Mouse (Mus musculus): ENCODE results near the gene Prkn. TPM values are rescaled to one million over a fixed set of nuclear protein-coding genes. Genes with fewer than 3 reads are reported as not detected.

The Prkn gene
- 1.2 and 1.3 TPM in 2 replicates for polyA plus RNA-seq (2012)

DNA sequence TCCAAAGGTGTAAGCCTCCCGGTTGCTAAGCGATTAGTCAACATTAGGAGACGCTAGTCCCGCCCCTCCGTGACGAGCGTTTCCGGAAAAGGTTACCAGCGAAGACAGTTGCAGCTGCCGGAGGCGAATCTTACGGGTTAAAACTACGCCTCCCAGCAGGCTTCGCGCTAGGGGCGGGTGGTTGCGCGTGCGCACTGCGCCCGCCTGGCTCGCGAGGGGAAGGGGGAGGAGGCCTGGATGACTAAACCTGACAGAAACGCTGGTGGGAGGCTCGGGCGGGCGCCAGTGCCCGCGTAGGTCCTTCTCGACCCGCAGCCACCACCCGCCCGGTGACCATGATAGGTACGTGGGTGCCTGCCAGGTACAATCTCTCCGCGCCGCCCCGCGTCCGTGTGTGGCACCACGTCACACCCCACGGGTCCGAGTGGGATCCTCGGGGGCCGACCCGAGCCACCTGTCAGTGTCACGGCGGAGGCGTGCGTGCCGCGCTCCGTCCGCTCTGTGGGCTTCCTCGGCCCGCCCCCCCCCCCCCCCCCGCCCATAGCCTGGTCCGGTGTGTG, at the start of gene Prkn, which contains the start of gene Pacrg:
Prkn (plus strand) TSS at position 237 of the 560 bp plus-strand sequence.
Pacrg (minus strand) TSS at position 164 of the 560 bp plus-strand sequence.
- no peak for TF ChIP-seq GATA1 (IDR thresholded peaks at IDR 0.05; ENCODE audit: low read length)

DNA sequence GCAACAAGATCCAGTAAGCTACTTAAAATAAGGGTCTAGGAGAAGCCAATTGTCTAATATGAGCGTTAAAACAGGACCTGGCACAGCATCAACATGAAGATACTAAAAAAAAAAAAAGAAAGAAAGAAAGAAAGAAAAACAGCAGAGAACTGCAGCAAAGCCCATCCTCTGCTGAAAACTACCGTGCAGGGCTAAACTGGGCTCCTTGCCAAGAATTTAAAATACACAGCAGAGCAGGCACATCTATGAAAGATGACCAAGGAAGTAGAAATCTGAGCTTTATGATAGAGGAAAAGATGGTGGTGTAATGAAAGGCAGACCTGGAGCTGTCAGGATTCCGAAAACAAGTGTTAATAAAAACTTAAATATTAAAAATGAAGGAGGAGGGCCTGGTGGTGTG, 48.5 kb upstream of the Prkn start:
- TF ChIP-seq GATA1 (IDR thresholded peaks at IDR 0.05; ENCODE audit: low read length), result no peak

DNA sequence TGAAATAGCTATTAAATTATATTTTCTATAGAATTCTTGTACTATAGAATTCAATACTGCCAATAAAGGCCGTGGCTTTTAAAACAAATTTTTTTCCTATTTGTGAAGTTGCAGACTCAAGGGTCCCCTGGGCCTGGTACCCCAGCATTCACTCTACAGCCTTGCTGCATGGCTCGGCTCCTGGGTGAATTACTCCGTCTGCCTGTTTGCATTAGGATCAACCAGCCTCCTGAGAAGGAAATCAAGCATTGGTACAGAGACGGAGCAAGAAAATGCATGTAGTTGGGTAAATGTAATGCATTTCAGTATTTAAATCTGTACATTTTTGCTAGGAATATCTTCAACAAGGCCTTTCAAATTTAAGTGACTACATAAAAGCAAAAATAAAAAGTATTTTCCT, 33.5 kb upstream of the Prkn start:
- no peak for TF ChIP-seq GATA1 (IDR thresholded peaks at IDR 0.05; ENCODE audit: low read length)

DNA sequence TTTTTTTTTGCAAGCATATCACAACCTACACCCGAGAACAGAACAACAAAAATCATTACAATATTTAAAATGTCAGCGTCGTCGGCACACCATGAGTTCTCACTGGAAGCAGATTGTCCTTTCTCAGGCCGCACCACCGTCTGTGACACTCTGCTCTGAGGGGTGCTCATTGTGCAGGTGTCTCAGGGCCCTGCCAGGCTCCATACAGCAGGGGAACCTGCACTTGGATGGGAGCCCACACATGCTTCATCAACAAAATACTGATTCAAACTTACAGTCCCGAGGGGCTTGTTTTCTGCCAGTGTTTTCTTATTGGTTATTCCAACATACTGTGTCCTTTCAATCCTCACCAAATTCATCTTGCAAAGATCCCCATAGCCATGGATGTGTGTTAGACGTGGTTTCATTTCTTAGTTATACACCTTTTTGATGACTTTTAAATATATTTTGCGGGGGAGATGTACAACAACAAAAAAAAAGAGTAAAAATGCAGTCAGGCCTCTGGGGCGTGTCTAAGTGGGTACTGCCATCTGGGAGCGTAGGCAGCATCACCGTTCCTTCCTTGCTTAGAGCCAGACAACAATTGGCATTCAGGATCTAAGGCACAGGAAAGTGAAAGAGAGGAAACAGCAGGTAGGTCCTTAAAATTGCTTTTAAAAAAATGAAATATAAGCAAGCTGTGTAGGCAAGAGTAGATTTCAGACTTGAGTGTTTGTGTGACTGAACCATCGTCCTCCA, 32.8 kb upstream of the Prkn start:
- TF ChIP-seq GATA1 (IDR thresholded peaks at IDR 0.05; ENCODE audit: low read length), result no peak

DNA sequence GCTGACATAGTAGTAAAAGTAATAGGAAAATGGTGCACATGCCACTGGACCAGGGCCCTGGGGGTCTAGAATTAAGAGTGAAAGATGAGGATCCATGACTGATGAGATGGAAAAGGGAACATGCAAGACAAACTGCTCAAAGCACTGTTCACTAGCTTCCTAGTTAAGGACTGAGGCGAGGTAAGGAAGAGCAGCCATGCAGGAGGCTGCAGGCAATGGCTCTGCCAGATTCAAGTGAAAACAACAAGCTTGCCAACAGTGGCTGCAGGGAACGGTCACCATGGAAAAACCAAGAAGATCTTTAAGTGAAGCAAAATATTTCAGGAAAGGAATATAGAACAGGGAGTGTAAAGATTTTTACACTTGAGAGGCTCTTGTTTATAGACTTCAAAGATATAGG, 31.6 kb upstream of the Prkn start:
- no peak for TF ChIP-seq GATA1 (IDR thresholded peaks at IDR 0.05; ENCODE audit: low read length)

DNA sequence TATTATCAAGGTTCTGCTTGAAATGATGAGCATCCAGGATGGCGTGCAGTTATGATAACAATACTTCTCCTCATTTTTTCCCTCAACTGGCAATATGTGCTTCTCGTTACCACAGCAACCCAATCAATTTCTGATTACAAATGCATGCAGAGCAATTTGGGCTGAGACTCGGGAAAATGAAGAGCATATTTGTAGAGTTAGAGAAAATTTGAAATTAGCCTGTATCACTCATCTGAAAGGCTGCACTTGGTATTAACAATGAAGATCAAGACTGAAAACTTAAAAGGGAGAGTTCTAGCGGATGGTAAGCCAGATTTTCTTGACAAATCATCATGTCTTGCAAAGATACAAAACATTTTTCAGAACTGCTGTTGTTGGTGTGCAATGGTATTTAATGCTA, 21.2 kb upstream of the Prkn start:
- TF ChIP-seq GATA1 (IDR thresholded peaks at IDR 0.05; ENCODE audit: low read length), result no peak

DNA sequence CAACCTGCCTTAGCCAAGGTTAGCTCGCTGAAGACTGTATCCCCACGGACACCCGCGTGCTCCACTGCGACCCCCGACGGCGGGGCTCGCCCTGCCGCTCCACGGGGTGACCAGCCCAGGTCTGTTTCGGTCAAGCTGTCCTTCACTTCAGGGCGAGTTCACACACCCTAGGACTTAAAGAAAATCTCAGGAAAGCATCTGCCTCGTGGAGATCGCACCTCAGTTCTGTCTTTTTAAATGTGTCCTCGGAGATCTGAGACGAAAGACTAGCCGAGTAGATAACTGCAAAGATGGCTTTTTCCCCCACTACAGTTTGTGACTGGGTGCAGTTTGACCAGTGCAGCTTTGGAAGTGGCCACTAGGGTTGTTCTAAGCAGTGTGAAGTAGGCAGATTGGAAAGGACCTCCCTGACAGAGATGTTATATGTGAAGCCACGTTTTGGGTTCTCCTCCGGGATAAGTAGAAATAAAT, 582 bp downstream of the Prkn start:
- TF ChIP-seq GATA1 (IDR thresholded peaks at IDR 0.05; ENCODE audit: low read length), result no peak

DNA sequence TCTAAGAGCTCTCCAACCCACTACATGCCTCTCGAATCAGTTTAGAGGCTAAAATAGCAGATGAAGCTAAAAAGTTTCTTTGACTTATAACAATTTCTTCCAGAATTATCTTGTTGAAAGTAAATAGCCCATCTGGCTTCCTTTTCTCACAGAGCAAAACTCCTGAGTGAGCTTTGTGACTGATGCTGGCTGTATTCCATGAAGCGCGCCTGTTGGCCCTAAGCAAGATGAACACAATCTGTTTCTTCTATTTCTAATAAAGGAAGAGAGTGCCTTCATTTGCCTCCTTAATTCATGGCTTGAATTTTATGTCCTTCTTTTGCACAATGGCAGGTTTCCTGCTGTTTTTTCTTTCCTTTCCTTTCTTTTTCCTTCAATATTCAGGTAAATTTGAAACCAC, 14.0 kb downstream of the Prkn start:
- no peak for TF ChIP-seq GATA1 (IDR thresholded peaks at IDR 0.05; ENCODE audit: low read length)

DNA sequence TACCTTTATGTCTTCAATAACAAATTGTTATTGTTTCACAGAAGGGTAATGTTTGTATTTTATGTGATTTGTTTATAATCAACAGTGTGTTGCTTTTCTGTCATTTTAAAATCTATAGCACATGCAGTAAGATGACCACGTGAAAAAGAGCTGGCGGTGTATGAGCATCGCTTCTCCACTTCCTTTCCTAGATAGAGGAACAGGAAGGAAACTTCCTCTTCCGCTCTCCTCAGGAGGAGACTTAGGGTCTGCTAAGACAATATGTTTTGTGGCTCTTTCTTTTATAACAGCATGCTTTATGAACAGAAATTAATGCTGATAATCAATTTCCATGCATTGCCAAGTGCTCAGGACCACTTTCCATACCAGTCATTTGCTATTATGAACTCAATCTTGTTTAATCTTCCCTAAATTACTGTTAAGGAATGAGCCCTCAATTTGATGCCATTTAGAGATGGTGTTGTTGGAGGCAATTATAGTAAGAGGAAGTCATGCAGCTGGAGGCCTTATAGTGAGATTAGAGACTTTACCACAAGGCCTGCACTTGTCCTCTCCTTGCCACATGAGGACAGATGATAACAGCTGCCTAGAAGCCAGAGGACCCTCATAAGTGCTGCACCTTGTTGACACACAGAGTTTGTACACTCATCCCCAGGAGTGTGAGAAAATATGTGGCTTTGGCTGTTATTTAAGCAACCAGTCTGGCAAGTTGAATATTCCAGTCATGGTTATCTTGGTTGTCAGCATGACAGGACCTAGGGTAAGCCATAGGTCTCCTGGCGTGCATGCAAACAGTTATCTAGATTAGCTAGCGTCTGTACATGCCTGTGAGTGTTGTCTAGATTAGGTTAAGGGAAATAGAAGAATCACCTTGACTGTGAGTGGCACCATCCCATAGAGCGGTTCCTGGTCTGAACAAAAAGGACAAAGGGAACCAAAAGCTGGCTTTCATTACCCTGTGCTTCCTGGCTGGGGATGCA, 34.3 kb downstream of the Prkn start:
- peak; percentile 84 for TF ChIP-seq GATA1 (IDR thresholded peaks at IDR 0.05; ENCODE audit: low read length)

DNA sequence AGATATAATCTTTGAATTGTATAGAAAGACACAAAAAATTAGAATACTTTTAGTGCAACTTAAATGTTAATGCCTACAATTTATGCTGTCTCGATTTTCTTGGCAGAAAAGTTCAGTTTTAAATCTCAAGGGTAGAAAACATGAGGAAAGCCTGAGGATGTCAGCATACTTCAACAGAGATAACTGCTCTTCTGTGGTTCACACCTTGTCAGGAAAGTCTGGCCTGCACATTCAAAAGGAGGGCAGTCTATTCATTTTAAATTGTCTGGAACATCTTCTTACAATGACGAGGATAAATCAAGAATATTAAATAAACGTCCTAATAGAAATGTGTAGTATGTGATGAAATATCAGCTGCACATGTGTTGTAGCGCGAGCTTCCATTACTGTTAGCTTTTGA, 38.8 kb downstream of the Prkn start:
- TF ChIP-seq GATA1 (IDR thresholded peaks at IDR 0.05; ENCODE audit: low read length), result no peak

DNA sequence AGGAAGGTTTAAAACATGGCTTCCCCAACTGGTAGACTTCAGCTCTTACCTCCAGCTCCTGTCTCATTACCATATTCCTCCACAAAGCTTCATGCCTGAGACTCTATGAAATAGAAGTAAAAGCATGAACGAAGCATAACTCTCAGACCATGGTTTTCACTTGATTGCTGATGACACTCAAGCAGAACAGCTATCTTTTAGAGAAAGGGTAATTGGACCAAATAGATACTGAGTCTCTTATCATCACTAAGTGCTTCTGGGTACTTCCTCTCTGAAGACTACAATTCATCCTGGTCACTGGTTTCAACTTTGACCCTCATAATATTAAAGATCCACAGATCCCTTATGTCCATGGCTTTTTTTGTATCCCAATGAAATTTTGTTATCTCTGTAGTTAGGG, 42.1 kb downstream of the Prkn start:
- no peak for TF ChIP-seq GATA1 (IDR thresholded peaks at IDR 0.05; ENCODE audit: low read length)

DNA sequence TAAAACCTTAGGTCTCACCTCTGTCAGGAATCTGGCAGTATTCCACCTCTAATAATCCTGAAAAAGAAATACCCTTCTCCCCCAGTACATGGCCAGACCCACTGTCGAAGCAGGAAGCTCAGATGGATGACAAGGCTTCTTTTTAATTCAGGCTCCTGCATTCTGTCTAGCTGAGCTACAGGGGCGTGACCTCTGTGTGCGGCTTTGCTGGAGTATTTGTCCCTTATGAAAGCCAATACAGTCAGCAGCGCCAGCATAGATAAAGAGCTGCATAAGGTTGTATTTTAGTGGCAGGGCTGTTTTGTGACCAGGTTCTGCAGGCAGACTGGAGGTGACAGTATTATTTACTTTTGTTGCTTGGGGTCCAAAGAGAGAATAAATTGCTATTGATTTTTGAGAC, 47.7 kb downstream of the Prkn start:
- no peak for TF ChIP-seq GATA1 (IDR thresholded peaks at IDR 0.05; ENCODE audit: low read length)

DNA sequence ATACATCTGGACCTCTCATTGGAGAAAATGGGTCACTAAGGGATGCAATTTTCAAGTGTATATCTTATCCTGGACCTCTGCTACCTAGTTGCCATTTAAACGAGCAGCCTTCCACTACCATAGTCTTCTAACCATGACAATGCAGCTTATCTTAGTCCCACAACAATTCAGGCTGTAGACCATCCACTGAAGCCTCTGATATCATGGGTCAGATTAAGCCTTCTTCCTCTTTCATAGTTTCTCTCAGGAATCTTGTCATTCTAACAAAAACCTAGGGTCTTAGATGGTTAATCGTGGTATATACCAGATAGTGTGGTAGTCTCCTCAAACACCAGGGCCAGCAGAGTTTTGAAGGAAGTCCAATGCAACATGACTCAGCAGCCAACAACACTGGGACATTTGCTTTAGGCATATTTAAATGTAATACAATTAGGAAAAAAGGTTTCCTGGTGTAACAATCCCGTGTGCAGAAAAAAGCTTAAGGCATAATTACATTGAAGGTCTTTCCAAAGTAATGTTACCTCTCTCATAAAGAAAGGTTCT, 61.6 kb downstream of the Prkn start:
- no peak for TF ChIP-seq GATA1 (IDR thresholded peaks at IDR 0.05; ENCODE audit: low read length)

DNA sequence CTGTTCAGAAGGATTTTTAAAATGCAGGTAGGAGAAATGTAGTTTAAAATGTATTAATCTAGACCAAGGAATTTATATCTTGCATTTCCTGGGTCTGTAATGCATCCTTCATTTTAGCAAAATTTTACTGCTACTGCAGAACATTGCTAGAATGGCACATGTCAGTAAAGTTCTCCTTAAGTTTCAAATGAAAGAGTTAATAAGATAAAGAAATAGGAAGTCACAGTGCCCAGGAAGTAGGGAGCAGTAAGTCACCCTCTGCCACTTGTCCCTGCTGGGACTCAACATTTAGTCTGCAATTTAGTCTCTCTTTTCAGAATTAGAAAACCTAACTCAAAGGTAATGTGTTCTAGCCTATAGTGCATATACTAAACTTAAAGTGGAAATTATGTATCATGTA, 96.5 kb downstream of the Prkn start:
- TF ChIP-seq GATA1 (IDR thresholded peaks at IDR 0.05; ENCODE audit: low read length), result no peak

DNA sequence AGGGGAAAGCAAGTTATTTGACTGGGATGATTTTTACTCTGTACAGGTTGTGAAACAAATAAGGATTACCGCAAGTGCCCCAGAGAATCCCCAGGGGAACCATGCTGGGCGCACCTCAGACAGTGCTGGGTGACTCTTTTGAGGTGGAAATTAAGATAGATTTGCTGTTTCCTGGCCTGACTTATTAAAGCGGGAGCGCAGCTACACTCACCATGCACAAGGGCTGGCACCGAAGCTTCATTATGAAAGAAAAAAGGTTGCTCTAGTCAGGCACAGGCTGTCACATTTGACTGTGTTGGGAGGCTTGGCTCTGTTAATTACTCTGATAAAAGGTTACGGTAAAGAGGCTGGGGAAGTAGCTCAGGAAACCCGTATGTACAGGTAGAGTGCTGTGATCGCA, 97.7 kb downstream of the Prkn start:
- TF ChIP-seq GATA1 (IDR thresholded peaks at IDR 0.05; ENCODE audit: low read length), result no peak

DNA sequence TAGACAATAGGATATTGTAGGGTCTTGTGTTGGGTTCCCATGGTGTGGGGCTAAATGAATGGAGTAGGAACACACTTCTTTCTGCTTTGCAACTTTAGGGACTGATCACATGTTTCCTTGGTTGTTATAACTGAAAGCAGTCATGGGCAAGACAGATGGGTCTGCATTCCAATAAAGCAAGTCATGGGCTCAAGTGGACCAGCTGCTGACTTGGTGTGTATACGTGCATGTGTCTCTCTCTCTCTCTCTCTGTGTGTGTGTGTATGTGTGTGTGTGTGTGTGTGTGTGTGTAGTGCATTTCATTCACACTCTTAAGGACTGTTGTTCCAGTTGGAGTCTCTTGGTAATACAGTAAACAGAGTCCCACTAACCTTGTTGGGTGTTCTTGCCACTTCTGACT, 98.6 kb downstream of the Prkn start:
- no peak for TF ChIP-seq GATA1 (IDR thresholded peaks at IDR 0.05; ENCODE audit: low read length)
